Mouse (Mus musculus) liver, embryonic 14.5 days (tissue): ENCODE results near the gene Lysmd1. TPM values are rescaled to one million over a fixed set of nuclear protein-coding genes. Genes with fewer than 3 reads are reported as not detected.

Source experiments
- ATAC-seq: fragments of 200-750 bp; cut with Nextera tagmentation; 2 replicates; pipeline ENCODE4 v1.8.0; 2017; ENCODE audit warnings: moderate number of reproducible peaks, mild to moderate bottlenecking, moderate library complexity; ENCODE audit not compliant: insufficient read depth
- DNase-seq, 3 experiments: peaks; one replicate each; pipeline ENCODE4 v3.0.0-alpha.2; 2012 to 2013; ENCODE audit warnings: low read depth in 3 of 3, low spot score in 3 of 3
- H3K27ac ChIP-seq: fragments of 300-500 bp; sonication (generic); 2 replicates; pipeline ENCODE4 v1.5.1; 2014; ENCODE audit warnings: moderate library complexity, mild to moderate bottlenecking, control low read depth, inconsistent platforms
- H3K27me3 ChIP-seq: fragments of 300-500 bp; sonication (generic); 2 replicates; pipeline ENCODE4 v1.6.1; 2014; ENCODE audit warnings: mild to moderate bottlenecking, low read length, moderate library complexity; ENCODE audit not compliant: control insufficient read depth, insufficient read depth
- H3K36me3 ChIP-seq: fragments of 300-500 bp; sonication (generic); replicated peaks from 2 replicates; pipeline ENCODE4 v1.6.1; 2014; ENCODE audit warnings: low read depth; ENCODE audit not compliant: control insufficient read depth, insufficient read depth
- H3K4me1 ChIP-seq, 2 experiments: fragments of 200-500 bp in 1 of 2; fragments of 300-500 bp in 1 of 2; sonication (generic) in 1 of 2; replicated peaks; 2 replicates each; pipeline ENCODE4 v1.6.1; 2012 to 2014; ENCODE audit warnings: antibody characterized with exemption in 1 of 2, inconsistent platforms in 1 of 2, low read length in 1 of 2; ENCODE audit not compliant: control insufficient read depth in 2 of 2, insufficient read depth in 2 of 2
- H3K4me2 ChIP-seq: fragments of 300-500 bp; sonication (generic); 2 replicates; pipeline ENCODE4 v1.6.1; 2014; ENCODE audit warnings: low read depth, mild to moderate bottlenecking, control low read depth, moderate library complexity
- H3K4me3 ChIP-seq, 2 experiments: fragments of 200-500 bp in 1 of 2; fragments of 300-500 bp in 1 of 2; sonication (generic) in 1 of 2; 2 replicates each; pipeline ENCODE4 v1.5.1; 2012 to 2014; ENCODE audit warnings: low read depth in 2 of 2, low read length in 2 of 2, mild to moderate bottlenecking in 2 of 2, control low read depth in 1 of 2, inconsistent platforms in 1 of 2, moderate library complexity in 1 of 2; ENCODE audit not compliant: insufficient read depth in 1 of 2
- H3K9ac ChIP-seq: fragments of 300-500 bp; sonication (generic); replicated peaks from 2 replicates; pipeline ENCODE4 v1.6.1; 2014; ENCODE audit warnings: mild to moderate bottlenecking, control low read depth, moderate library complexity
- H3K9me3 ChIP-seq: fragments of 300-500 bp; sonication (generic); 2 replicates; pipeline ENCODE4 v1.6.1; 2016; ENCODE audit warnings: low read length, mixed read lengths; ENCODE audit not compliant: control insufficient read depth
- CTCF ChIP-seq: IDR thresholded peaks from 2 replicates; pipeline ENCODE4 v1.5.1; 2016; ENCODE audit warnings: antibody characterized with exemption, low read depth, control low read depth
- EP300 ChIP-seq: IDR thresholded peaks from 2 replicates; pipeline ENCODE4 v1.6.1; 2016; ENCODE audit warnings: antibody characterized with exemption, low read depth
- WGBS: fragments of 180-500 bp; shearing (Covaris S2); extraction: QIAGEN DNeasy Blood & Tissue Kit; methylation state at CpG from one replicate; pipeline ENCODE4 v1.1.7; 2014; ENCODE audit not compliant: insufficient replicate concordance; 5-methylcytosine and 5-hydroxymethylcytosine counted together
- microRNA-seq: library from miRNA; unstranded; fragments of <30 nt; microRNA quantifications from one replicate; pipeline ENCODE4, GENCODE M21; 2016
- polyA plus RNA-seq, 2 experiments: library from polyadenylated mRNA; depleted of rRNA in 1 of 2; stranded (reverse) in 1 of 2; unstranded in 1 of 2; fragments of >200 nt; fragmentation: Nextera tagmentation in 1 of 2; extraction: Ambion mirVana in 1 of 2; gene quantifications; 2 replicates each; pipeline versions ENCODE4 v1.2.1 to v1.2.3; 2012 to 2014

Gene Lysmd1
- polyA plus RNA-seq, 2 experiments: 3.9 to 5.2 TPM

DNA sequence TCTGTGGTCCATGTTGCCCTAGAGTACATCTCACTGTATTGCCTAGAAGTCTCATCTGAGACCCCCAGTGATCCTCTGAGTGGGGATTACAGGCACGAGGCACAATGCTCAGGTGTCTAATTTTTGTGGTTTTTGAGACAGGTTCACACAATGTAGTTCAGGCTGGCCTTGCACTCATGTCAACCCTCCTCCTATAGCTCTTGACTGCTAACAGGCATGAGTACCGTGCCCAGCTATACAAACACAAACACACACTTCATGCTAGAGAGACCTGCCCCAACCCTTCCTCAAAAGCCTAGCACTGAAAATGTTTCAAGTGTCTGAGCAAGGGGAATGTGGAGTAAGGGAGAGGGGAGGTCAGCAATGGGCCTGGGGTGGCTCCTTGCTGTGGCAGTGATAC lies 52.2 kb downstream of the Lysmd1 start:
- Histone ChIP-seq H3K4me2 (no peak overlapping the region), H3K27ac (no peak overlapping the region), H3K36me3 (peaks cover 59% of the 10 kb centered on the region), H3K9ac (no peak overlapping the region), H3K4me1 (no peaks in the 10 kb centered on the region), H3K27me3 (no peaks in the 10 kb centered on the region), H3K9me3 (no peaks in the 10 kb centered on the region), H3K4me3 (no peak overlapping the region)
- TF ChIP-seq CTCF: no peak
- no peak for TF ChIP-seq EP300
- DNase-seq (no peak), ATAC-seq (no peak)
- 80% methylated on average over 2 of the region's 2 CpGs for WGBS

- DNase-seq: no peak
- 86% methylated on average over 6 of the region's 6 CpGs for WGBS
- Histone ChIP-seq H3K4me2 (no peak overlapping the region), H3K9me3 (no peaks in the 10 kb centered on the region), H3K9ac (no peak overlapping the region), H3K4me1 (no peaks in the 10 kb centered on the region), H3K27ac (no peak overlapping the region), H3K36me3 (peaks cover 59% of the 10 kb centered on the region), H3K27me3 (no peaks in the 10 kb centered on the region), H3K4me3 (no peak overlapping the region)
- TF ChIP-seq CTCF (no peak), EP300 (no peak)
- ATAC-seq: no peak
Observed at GRCm38 (mm10) chr3:95186888-95187287, 53.0 kb downstream of the Lysmd1 start.

Small RNAs within 50 kb of the gene (microRNA-seq; reads per million reads assigned to microRNA genes)
- gene Mir8099-1: not detected

Other genes with a start within 250 kb of the Lysmd1 start
- gene Psmb4, start 247.1 kb upstream of the Lysmd1 start, polyA plus RNA-seq (2012; rRNA removed): 127 and 157 TPM in 2 replicates
- 190 and 203 TPM in 2 replicates for gene Psmb4, start 247.1 kb upstream of the Lysmd1 start, polyA plus RNA-seq (2014; fragmentation: Nextera tagmentation; extraction: Ambion mirVana)
- gene Selenbp1, start 201.0 kb upstream of the Lysmd1 start, polyA plus RNA-seq (2012; rRNA removed): 43.5 and 44.8 TPM in 2 replicates
- gene Selenbp1, start 201.0 kb upstream of the Lysmd1 start, polyA plus RNA-seq (2014; fragmentation: Nextera tagmentation; extraction: Ambion mirVana): 56.7 and 71.2 TPM in 2 replicates
- gene Rfx5, start 180.0 kb upstream of the Lysmd1 start, polyA plus RNA-seq (2012; rRNA removed): 2.3 TPM in 2 replicates
- 0.88 and 1.5 TPM in 2 replicates for gene Rfx5, start 180.0 kb upstream of the Lysmd1 start, polyA plus RNA-seq (2014; fragmentation: Nextera tagmentation; extraction: Ambion mirVana)
- 7.3 and 14.0 TPM in 2 replicates for gene Pi4kb, start 159.4 kb upstream of the Lysmd1 start, polyA plus RNA-seq (2012; rRNA removed)
- gene Pi4kb, start 159.4 kb upstream of the Lysmd1 start, polyA plus RNA-seq (2014; fragmentation: Nextera tagmentation; extraction: Ambion mirVana): 6.8 and 10.0 TPM in 2 replicates
- 5.8 and 6.6 TPM in 2 replicates for gene Zfp687, start 118.6 kb upstream of the Lysmd1 start, polyA plus RNA-seq (2012; rRNA removed)
- 4.4 and 5.9 TPM in 2 replicates for gene Zfp687, start 118.6 kb upstream of the Lysmd1 start, polyA plus RNA-seq (2014; fragmentation: Nextera tagmentation; extraction: Ambion mirVana)
- gene Psmd4, start 91.5 kb upstream of the Lysmd1 start, polyA plus RNA-seq (2012; rRNA removed): 114 and 150 TPM in 2 replicates
- 153 and 161 TPM in 2 replicates for gene Psmd4, start 91.5 kb upstream of the Lysmd1 start, polyA plus RNA-seq (2014; fragmentation: Nextera tagmentation; extraction: Ambion mirVana)
- 7.9 and 9.4 TPM in 2 replicates for gene Pip5k1a, start 27.2 kb upstream of the Lysmd1 start, polyA plus RNA-seq (2012; rRNA removed)
- gene Pip5k1a, start 27.2 kb upstream of the Lysmd1 start, polyA plus RNA-seq (2014; fragmentation: Nextera tagmentation; extraction: Ambion mirVana): 4.7 and 5.5 TPM in 2 replicates
- gene Vps72, start 23.1 kb upstream of the Lysmd1 start, polyA plus RNA-seq (2012; rRNA removed): 19.7 and 23.4 TPM in 2 replicates
- 29.6 and 31.4 TPM in 2 replicates for gene Vps72, start 23.1 kb upstream of the Lysmd1 start, polyA plus RNA-seq (2014; fragmentation: Nextera tagmentation; extraction: Ambion mirVana)
- 0.11 and 0.32 TPM in 2 replicates for gene Tmod4, start 9.6 kb upstream of the Lysmd1 start, polyA plus RNA-seq (2012; rRNA removed)
- gene Tmod4, start 9.6 kb upstream of the Lysmd1 start, polyA plus RNA-seq (2014; fragmentation: Nextera tagmentation; extraction: Ambion mirVana): 0.15 and 0.23 TPM in 2 replicates
- 22.4 and 33.1 TPM in 2 replicates for gene Scnm1, start 77 bp upstream of the Lysmd1 start, polyA plus RNA-seq (2012; rRNA removed)
- gene Scnm1, start 77 bp upstream of the Lysmd1 start, polyA plus RNA-seq (2014; fragmentation: Nextera tagmentation; extraction: Ambion mirVana): 23.1 and 24.8 TPM in 2 replicates
- 4.8 and 4.9 TPM in 2 replicates for gene Tnfaip8l2, start 8.3 kb downstream of the Lysmd1 start, polyA plus RNA-seq (2012; rRNA removed)
- gene Tnfaip8l2, start 8.3 kb downstream of the Lysmd1 start, polyA plus RNA-seq (2014; fragmentation: Nextera tagmentation; extraction: Ambion mirVana): 5.7 and 6.1 TPM in 2 replicates
- gene Sema6c, start 26.4 kb downstream of the Lysmd1 start, polyA plus RNA-seq (2012; rRNA removed): 0.69 and 1.6 TPM in 2 replicates
- 0.11 and 0.29 TPM in 2 replicates for gene Sema6c, start 26.4 kb downstream of the Lysmd1 start, polyA plus RNA-seq (2014; fragmentation: Nextera tagmentation; extraction: Ambion mirVana)
- gene Gabpb2, start 83.8 kb downstream of the Lysmd1 start, polyA plus RNA-seq (2012; rRNA removed): 10.4 and 14.3 TPM in 2 replicates
- 5.1 and 6.9 TPM in 2 replicates for gene Gabpb2, start 83.8 kb downstream of the Lysmd1 start, polyA plus RNA-seq (2014; fragmentation: Nextera tagmentation; extraction: Ambion mirVana)
- 21.3 and 24.9 TPM in 2 replicates for gene Cdc42se1, start 94.6 kb downstream of the Lysmd1 start, polyA plus RNA-seq (2012; rRNA removed)
- 40.9 and 48.5 TPM in 2 replicates for gene Cdc42se1, start 94.6 kb downstream of the Lysmd1 start, polyA plus RNA-seq (2014; fragmentation: Nextera tagmentation; extraction: Ambion mirVana)
- 3.0 and 3.6 TPM in 2 replicates for gene Mllt11, start 98.1 kb downstream of the Lysmd1 start, polyA plus RNA-seq (2012; rRNA removed)
- gene Mllt11, start 98.1 kb downstream of the Lysmd1 start, polyA plus RNA-seq (2014; fragmentation: Nextera tagmentation; extraction: Ambion mirVana): 1.9 and 2.7 TPM in 2 replicates
- gene Gm128, start 107.5 kb downstream of the Lysmd1 start, polyA plus RNA-seq (2012; rRNA removed): 0.12 and 0.19 TPM in 2 replicates
- gene Gm128, start 107.5 kb downstream of the Lysmd1 start, polyA plus RNA-seq (2014; fragmentation: Nextera tagmentation; extraction: Ambion mirVana): 0.14 and 0.19 TPM in 2 replicates
- 0.04 TPM in 2 replicates for gene Bnipl, start 117.1 kb downstream of the Lysmd1 start, polyA plus RNA-seq (2012; rRNA removed)
- gene Bnipl, start 117.1 kb downstream of the Lysmd1 start, polyA plus RNA-seq (2014; fragmentation: Nextera tagmentation; extraction: Ambion mirVana): 0.16 TPM in 1 of 2 replicates, not detected in the other
- 13.2 and 13.6 TPM in 2 replicates for gene Mindy1, start 147.3 kb downstream of the Lysmd1 start, polyA plus RNA-seq (2012; rRNA removed)
- 16.1 and 16.8 TPM in 2 replicates for gene Mindy1, start 147.3 kb downstream of the Lysmd1 start, polyA plus RNA-seq (2014; fragmentation: Nextera tagmentation; extraction: Ambion mirVana)
- 8.0 TPM in 2 replicates for gene Prune1, start 148.0 kb downstream of the Lysmd1 start, polyA plus RNA-seq (2012; rRNA removed)
- 6.8 and 7.3 TPM in 2 replicates for gene Prune1, start 148.0 kb downstream of the Lysmd1 start, polyA plus RNA-seq (2014; fragmentation: Nextera tagmentation; extraction: Ambion mirVana)
- gene Anxa9, start 173.1 kb downstream of the Lysmd1 start, polyA plus RNA-seq (2012; rRNA removed): 2.5 and 2.6 TPM in 2 replicates
- gene Anxa9, start 173.1 kb downstream of the Lysmd1 start, polyA plus RNA-seq (2014; fragmentation: Nextera tagmentation; extraction: Ambion mirVana): 2.8 and 3.8 TPM in 2 replicates
- gene Cers2, start 180.7 kb downstream of the Lysmd1 start, polyA plus RNA-seq (2012; rRNA removed): 55.1 and 63.8 TPM in 2 replicates
- gene Cers2, start 180.7 kb downstream of the Lysmd1 start, polyA plus RNA-seq (2014; fragmentation: Nextera tagmentation; extraction: Ambion mirVana): 80.2 and 88.2 TPM in 2 replicates
- 11.2 and 14.1 TPM in 2 replicates for gene Setdb1, start 223.1 kb downstream of the Lysmd1 start, polyA plus RNA-seq (2012; rRNA removed)
- 13.4 and 15.2 TPM in 2 replicates for gene Setdb1, start 223.1 kb downstream of the Lysmd1 start, polyA plus RNA-seq (2014; fragmentation: Nextera tagmentation; extraction: Ambion mirVana)